Mouse (Mus musculus) small intestine, adult 2 months (tissue): ENCODE data around the gene Pou3f1.

Experiments used
- CTCF ChIP-seq: fragments of 200-500 bp; IDR thresholded peaks from 2 replicates; pipeline ENCODE4 v1.5.1; 2012; ENCODE audit warnings: low read depth, mild to moderate bottlenecking, control low read depth, inconsistent platforms, low read length, moderate library complexity, mixed read lengths; ENCODE audit not compliant: insufficient replicate concordance, insufficient read length; ENCODE audit errors: extremely low read depth
- POLR2A ChIP-seq: fragments of 200-500 bp; IDR thresholded peaks from 2 replicates; pipeline ENCODE4 v1.6.1; 2012; ENCODE audit warnings: low read depth, mild to moderate bottlenecking, control low read depth, inconsistent platforms, low read length, moderate library complexity

GRCm38 (mm10) chr4:124700248-124700971 is 43.8 kb downstream of the Pou3f1 start, which contains the start of gene Fhl3:
- no peak for TF ChIP-seq CTCF
- TF ChIP-seq POLR2A: peak; percentile 21; the same call in 1 of the 2 replicates
